Mouse (Mus musculus) kidney, postnatal 14 days (tissue): ENCODE data around the gene Mettl23.

Source experiments
- DNase-seq: peaks from one replicate; pipeline ENCODE4 v3.0.0; 2022; ENCODE audit warnings: mixed read lengths

Gene Mettl23

GRCm38 (mm10) chr11:116843261-116844233 is at the start of gene Mettl23, which contains the start of gene Jmjd6:
Mettl23 (plus strand) TSS chr11:116843278.
Jmjd6 (minus strand) TSS chr11:116843449.
- DNase-seq, result peak; percentile 99

GRCm38 (mm10) chr11:116799364-116799763 is 43.7 kb upstream of the Mettl23 start:
- no peak for DNase-seq

- DNase-seq, result no peak
Measured at GRCm38 (mm10) chr11:116801106-116801505, 42.0 kb upstream of the Mettl23 start.

DNA sequence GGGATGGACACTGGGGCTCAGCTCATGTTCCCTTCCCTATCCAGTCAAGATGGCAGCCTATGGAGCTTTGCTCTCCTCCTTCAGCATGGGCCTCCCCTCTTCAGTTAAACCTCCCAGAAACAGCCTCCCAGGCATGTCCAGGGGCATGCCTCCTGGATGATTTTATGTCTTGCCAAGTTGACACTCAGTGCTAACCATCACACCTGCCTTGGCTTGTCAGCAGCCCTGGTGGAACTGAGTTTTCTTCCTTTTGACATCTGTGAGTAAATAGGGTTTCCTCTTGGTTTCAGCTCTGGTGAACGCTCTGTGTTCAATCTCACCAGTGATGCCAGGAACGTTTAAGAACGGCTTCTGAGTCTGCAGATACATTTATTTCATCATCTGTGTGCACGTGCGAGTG is 40.4 kb upstream of the Mettl23 start:
- DNase-seq, result no peak

DNA sequence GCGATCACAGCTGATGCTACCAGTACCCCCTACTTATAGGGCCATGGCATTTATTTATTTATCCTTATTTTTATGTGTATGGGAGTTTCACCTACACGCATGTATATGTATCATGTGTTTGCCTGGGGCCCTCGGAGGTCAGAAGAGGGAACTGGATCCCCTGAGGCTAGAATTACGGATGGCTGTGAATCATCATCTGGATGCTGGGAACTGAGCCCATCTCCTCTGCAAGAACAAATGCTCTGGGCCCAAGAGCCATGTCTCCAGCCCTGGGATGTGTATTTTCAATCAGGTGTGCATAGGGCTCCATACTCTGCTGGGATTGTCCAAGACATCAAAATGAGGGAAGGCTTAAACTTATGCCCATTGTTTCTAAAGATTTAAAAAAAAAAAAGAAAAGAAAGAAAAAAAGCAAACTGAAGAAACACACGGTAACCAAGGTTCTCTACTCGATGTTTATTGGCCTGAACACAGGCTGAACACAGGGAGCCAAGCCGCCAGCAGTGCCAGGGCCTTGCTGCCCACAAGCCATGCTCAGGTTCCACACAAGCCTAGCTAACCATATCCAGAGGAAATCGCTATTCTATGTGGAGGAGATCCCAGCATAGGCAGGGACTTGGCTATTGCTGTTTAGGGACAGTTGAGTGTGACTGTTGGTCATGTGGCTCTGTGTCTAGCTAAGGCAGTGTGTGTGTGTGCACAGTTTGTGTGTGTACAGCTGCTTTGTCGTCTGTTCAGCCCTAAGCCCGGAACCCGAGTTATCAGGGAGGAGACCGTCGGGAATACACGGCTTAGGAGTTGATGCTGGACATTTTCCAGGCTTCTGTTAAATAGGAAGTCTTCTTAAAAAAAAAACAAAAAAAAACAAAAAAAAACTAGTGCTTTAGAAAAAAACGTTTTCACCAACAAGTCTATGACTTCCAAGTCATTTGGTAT is 36.7 kb upstream of the Mettl23 start:
- DNase-seq, result no peak

- no peak for DNase-seq
Measured at GRCm38 (mm10) chr11:116807116-116807515, 36.0 kb upstream of the Mettl23 start.

DNA sequence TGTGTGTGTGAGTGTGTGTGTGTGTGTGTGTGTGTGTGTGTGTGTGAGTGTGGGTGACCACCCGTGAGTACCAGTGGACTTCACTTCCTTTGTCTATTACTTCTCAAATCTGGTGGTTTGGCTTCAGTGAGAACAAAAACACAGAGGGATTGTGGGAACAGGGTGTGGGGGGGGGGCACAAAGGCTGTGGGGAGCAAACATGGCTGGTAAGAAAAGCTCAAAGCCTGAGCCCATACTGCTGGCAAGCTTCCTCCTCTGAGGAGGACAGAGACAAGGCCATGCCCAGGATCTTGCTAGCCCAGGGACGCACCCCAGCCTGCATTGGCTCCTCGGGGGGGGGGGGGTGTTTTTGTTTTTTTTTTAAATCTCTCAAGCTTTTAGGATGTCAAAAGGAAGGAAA is 35.6 kb upstream of the Mettl23 start:
- DNase-seq, result no peak

- peak; percentile 90 for DNase-seq
Measured at GRCm38 (mm10) chr11:116807938-116808606, 35.0 kb upstream of the Mettl23 start.

DNA sequence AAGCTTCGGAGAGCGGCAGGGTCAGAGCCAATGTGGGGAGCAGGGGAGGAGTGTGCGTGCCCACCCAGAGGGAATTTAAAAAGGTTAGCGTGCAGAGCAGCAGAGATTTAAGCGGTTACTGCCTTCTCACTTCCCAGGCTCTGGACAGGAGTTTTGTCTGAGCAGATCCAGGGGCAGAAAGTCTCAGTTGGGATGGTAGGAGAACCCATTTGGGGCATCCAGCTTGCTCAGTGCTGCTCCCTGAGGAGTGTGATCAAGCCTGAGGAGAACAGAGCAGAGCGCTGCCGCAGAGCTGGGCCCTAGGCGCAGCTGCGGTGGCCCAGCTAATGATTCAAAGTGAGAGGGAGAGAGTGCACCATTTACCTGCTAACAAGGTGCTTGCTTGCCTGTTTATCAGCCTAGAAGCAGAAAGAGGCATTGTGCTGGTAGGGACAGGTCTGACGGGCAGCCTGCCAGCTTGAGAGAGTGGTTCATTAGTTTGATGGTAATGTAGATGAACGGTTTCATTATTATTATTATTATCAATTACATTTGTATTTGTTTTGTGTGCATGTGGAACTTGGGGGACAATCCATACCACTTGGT is 34.2 kb upstream of the Mettl23 start:
- no peak for DNase-seq

DNA sequence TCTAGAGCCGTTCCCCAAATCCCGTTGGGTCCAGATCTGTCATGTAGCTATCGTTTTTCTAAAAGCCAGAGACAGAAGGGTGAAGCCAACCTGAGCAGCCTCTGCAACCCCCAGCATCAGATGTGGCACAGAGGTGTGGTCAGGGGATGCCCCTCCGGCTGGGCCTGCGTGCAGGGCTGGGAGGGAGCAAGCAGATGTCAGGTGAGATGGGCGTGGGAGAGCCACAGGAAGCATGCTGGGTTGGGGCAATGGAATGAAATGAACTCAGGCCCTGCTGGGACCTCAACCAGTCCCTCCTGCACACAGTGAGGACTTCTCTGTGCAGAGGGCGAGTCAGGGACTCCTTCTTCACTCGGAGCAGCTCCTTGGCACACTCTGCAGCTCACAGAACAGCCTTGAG is 33.6 kb upstream of the Mettl23 start:
- DNase-seq, result no peak

DNA sequence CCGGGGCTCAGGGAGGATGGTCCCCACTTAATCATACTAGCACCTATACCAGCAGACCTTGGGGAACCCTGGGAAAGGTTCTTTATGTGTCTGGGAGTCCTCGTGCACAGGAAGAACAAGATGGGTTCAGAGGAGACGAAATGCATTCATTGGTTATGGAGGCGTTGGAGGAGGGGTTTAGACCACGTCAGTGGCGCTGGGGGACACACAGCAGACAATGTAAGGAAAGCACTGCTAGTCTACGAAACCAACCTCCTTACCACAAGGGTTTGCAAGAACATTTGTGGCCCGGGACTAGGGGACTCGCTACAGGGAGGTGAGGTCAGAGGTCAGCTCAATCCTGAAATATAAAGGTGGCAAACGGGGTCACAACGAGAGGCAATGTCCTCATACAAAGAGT is 32.5 kb upstream of the Mettl23 start:
- DNase-seq, result no peak

GRCm38 (mm10) chr11:116810983-116811901 is 31.8 kb upstream of the Mettl23 start:
- peak; percentile 71 for DNase-seq

GRCm38 (mm10) chr11:116812793-116813529 is 30.1 kb upstream of the Mettl23 start:
- peak; percentile 66 for DNase-seq

DNA sequence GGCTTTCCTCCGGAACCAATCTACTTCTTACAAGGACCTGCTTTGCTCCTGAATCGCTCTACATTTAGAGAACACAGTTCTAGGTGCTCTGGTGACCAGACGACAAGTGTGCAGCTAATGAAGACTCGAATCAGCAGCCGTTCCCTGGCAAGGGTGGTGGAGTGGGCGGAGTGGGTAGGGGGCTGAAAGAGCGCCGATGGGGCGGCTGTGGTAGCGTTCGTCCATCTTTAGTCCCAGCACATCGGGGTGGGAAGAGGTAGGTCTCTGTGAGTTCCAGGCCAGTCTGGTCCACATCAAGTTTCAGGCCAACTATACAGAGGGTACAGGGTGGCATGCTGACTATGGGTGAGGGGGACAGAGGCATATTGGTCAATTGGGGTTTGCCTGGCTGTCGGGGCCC is 29.5 kb upstream of the Mettl23 start:
- no peak for DNase-seq

DNA sequence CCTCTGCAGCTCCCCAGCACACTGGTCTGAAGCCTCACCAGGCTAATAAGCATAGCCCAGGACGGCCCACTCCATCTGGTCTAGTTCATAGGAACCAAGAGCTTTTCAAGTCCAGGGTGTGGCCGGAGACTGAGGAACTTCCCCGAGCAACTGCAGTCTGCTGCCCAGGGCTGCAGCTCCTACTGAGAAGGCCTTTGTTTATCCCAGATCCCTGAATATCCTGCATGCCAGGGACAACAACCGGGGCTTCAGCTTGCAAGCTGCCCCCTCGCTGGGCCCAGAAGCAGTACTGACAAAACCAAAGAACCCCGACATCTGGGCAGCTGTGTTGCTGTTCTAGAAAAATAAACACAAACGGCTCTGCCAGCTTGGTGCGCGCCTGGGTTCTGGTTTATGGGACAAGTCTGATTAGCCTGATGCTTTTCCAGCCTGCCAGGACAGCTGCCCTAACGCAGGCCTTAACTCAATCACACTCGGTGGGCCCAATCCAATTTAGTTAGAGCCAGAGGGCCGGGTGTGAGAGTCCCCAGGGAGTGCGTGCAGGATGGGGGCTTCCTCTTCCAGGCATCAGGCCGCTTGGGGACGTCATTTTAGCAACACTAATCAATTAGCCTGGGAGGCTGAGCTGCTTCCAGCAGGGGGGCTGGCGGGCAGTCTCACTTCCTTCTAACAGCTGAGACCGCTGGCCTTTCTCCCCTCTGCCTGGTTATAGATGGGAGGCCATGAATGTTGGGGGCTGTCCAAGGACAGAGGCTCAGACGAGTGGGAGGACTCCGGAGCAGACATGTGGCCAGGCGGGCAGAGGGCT is 28.8 kb upstream of the Mettl23 start:
- peak; percentile 85 for DNase-seq

- DNase-seq, result no peak
Measured at GRCm38 (mm10) chr11:116814884-116815415, 28.1 kb upstream of the Mettl23 start.

- DNase-seq, result peak; percentile 34
Measured at GRCm38 (mm10) chr11:116816769-116817168, 26.3 kb upstream of the Mettl23 start.

GRCm38 (mm10) chr11:116817567-116817966 is 25.5 kb upstream of the Mettl23 start:
- no peak for DNase-seq

- peak; percentile 32 for DNase-seq
Measured at GRCm38 (mm10) chr11:116818722-116819121, 24.4 kb upstream of the Mettl23 start.
